Mouse (Mus musculus): ENCODE measurements around the gene Nek9. TPM values are rescaled to one million over a fixed set of nuclear protein-coding genes. Genes with fewer than 3 reads are reported as not detected.
A peak's percentile ranks its signal among the peaks of the same experiment; 100 is the strongest.

The Nek9 gene
- polyA plus RNA-seq, 1 experiment from 2014 or later: 13.2 TPM

DNA sequence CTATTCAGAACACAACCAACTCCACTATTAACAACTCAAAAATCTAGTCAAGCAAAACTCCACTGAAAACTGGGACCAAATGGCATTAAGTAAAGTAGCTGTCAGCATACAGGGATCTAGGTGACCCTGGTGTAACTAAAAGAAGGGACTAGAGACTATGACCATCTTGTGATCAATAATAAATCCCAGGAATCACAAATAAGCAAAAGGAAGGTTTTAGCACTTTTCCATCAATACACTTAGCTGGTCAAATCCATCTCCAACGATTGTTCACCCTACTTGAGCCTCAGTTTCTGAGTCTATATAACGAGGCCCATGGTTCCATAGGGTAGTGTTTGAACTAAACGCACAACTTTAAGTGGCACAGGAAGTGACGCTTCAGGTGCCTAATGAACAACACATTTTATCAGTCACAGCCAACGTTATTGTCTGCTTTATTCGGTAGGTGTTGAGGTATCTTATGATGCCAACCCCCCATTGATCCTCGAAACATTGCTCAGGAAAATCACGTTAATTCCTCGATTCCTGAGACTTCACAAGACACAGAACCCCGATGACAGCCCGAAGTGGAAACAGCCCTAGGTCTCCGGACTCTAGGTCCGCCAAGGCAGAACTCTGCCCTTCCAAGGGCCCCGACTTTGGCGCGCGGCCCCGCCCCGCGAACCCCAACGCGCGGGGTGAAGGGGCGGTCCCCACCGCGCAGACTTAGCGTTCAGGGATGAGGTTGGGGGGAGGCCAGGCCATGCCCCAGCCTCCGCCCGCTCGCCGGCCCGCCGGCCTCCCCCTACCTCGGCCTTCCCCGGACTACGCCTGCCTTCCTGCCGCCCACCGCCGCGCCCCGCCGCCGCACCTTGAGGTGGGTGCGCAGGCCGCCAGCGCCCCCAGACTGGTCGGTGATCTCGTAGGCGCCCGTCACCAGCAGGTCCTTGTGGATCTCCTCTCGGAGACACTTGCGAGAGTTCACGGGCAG is 34.7 kb upstream of the Nek9 start:
- peak overlapping the region; percentile 90 for H3K4me2 ChIP-seq (ENCODE audit: low read length)
- 1% methylated on average over 47 of the region's 53 CpGs for WGBS
- peaks cover 20% of the 10 kb centered on the region for H3K4me1 ChIP-seq (replicated peaks; ENCODE audit: control insufficient read depth, insufficient read depth, low read length)
- ATAC-seq: peak; percentile 57
- H3K9me3 ChIP-seq (ENCODE audit: control insufficient read depth, low read length): no peaks in the 10 kb centered on the region
- H3K27me3 ChIP-seq (replicated peaks; ENCODE audit: control insufficient read depth, insufficient read depth, low read length): no peaks in the 10 kb centered on the region
- H3K36me3 ChIP-seq (ENCODE audit: control insufficient read depth, insufficient read depth): no peaks in the 10 kb centered on the region
- H3K4me3 ChIP-seq (replicated peaks; ENCODE audit: low read length): peak overlapping the region; percentile 91
- peak overlapping the region; percentile 55 for H3K27ac ChIP-seq (ENCODE audit: low read length)
- H3K9ac ChIP-seq (replicated peaks; ENCODE audit: low read depth, low read length): peak overlapping the region; percentile 90

DNA sequence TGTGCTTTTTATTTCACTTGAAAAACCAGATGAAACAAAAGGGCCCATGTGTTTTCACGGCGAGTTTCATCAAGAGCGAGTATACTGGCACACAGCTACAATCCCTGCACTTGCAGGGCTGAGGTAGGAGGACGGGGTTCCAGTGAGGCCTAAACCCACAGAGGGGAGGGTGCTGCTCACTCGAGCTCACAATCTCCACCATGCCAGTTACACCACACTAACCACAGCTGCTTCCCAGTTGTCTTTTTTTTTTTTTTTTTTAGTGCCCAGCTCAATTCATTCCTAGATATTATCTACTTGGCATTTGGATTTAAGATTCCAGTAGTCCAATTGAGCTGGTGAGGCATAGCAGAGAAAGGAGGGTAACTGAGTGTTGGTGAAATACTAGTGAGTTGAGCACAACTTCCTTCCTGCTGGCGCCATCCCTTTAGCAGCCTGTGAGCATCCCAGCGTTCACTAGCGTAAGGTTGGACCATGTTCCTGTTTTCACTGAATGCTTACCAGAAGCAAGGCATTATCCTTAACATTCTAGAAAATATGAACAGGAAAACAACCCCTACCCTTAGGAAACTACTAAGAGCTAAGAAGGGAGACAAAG is 33.0 kb upstream of the Nek9 start:
- no peaks in the 10 kb centered on the region for H3K36me3 ChIP-seq (ENCODE audit: control insufficient read depth, insufficient read depth)
- H3K27ac ChIP-seq (ENCODE audit: low read length): no peak overlapping the region
- no peak for ATAC-seq
- H3K4me1 ChIP-seq (replicated peaks; ENCODE audit: control insufficient read depth, insufficient read depth, low read length): peaks cover 20% of the 10 kb centered on the region
- H3K4me2 ChIP-seq (ENCODE audit: low read length): no peak overlapping the region
- H3K27me3 ChIP-seq (replicated peaks; ENCODE audit: control insufficient read depth, insufficient read depth, low read length): no peaks in the 10 kb centered on the region
- no peak overlapping the region for H3K4me3 ChIP-seq (replicated peaks; ENCODE audit: low read length)
- H3K9me3 ChIP-seq (ENCODE audit: control insufficient read depth, low read length): no peaks in the 10 kb centered on the region
- WGBS: 77% methylated on average over 8 of the region's 8 CpGs
- no peak overlapping the region for H3K9ac ChIP-seq (replicated peaks; ENCODE audit: low read depth, low read length)

DNA sequence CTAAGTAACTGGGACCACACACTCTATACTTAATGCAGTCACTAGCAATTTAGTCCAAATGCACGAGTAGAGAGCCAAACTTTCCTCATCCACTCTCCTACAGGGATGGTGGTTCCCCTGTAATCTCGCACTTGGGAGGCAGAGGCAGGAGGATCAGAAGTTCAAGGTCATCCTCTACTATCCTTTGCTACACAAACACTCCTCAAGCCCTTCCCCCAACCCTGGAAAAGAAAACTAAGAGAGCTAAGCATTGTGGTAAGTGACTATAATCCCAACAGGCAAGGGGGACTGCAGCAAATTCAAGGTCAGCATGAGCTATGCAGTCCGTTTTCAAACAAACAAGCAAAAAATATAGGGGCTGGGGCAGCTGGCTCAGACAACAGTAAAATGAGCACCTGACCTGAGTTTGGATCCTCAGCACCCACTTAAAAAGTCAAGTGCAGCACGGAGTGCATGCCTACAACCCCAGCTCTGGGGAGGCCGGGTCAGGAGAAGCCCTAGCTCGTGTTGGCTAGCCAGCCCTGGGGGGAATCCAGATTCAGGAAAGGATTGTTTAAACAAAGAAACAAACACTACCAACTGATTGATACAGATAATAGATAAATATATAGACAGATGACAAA is 29.4 kb upstream of the Nek9 start:
- Histone ChIP-seq H3K4me3 (replicated peaks; ENCODE audit: low read length) (no peak overlapping the region), H3K9me3 (ENCODE audit: control insufficient read depth, low read length) (no peaks in the 10 kb centered on the region), H3K4me1 (replicated peaks; ENCODE audit: control insufficient read depth, insufficient read depth, low read length) (peaks cover 25% of the 10 kb centered on the region), H3K9ac (replicated peaks; ENCODE audit: low read depth, low read length) (no peak overlapping the region), H3K27ac (ENCODE audit: low read length) (no peak overlapping the region), H3K27me3 (replicated peaks; ENCODE audit: control insufficient read depth, insufficient read depth, low read length) (no peaks in the 10 kb centered on the region), H3K36me3 (ENCODE audit: control insufficient read depth, insufficient read depth) (no peaks in the 10 kb centered on the region), H3K4me2 (ENCODE audit: low read length) (no peak overlapping the region)
- WGBS: 88% methylated on average over 6 of the region's 6 CpGs
- ATAC-seq: no peak

DNA sequence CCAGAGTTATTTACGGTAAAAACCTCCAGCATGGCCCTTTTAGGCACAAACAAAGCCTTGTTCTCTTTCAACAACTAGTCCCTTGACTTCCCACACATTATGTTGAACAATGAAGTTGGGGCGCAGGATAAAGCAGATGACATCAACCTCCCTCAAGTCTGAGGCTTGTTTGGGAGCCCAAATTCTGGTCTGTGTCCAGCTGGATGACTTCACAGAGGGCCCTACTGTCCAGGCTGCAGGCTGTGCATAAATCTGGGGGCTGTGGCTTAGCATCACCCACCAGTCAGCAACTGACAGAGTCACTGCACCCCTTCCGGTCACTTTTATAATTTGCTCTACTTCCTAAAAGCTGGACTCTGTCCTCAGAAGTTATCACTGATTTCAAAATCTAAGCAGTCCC is 27.1 kb upstream of the Nek9 start:
- no peak overlapping the region for H3K27ac ChIP-seq (ENCODE audit: low read length)
- H3K4me2 ChIP-seq (ENCODE audit: low read length): no peak overlapping the region
- H3K27me3 ChIP-seq (replicated peaks; ENCODE audit: control insufficient read depth, insufficient read depth, low read length): no peaks in the 10 kb centered on the region
- no peaks in the 10 kb centered on the region for H3K9me3 ChIP-seq (ENCODE audit: control insufficient read depth, low read length)
- H3K36me3 ChIP-seq (ENCODE audit: control insufficient read depth, insufficient read depth): no peaks in the 10 kb centered on the region
- no peak overlapping the region for H3K9ac ChIP-seq (replicated peaks; ENCODE audit: low read depth, low read length)
- peaks cover 8% of the 10 kb centered on the region for H3K4me1 ChIP-seq (replicated peaks; ENCODE audit: control insufficient read depth, insufficient read depth, low read length)
- no peak; the same call in 1 of the 2 replicates for ATAC-seq
- WGBS: 41% methylated on average over 3 of the region's 3 CpGs
- no peak overlapping the region for H3K4me3 ChIP-seq (replicated peaks; ENCODE audit: low read length)

DNA sequence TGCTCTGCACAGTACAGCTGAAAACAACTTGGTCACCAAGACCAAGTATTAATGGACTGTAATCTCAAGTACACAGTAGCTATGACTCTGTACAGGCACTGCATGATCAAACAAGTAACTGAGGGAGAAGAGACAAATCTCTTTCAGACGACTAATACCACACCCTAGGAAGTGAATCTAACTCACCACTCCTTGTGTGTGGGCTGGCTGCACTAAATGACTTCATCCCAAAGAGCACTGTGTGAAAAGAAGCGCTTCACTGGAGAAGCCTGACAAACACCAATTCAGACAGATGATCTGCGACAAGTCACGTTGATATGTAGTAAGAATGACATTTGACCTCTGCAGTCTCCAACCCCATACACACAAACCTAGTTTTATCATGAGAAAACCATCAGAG is 23.3 kb upstream of the Nek9 start:
- no peaks in the 10 kb centered on the region for H3K27me3 ChIP-seq (replicated peaks; ENCODE audit: control insufficient read depth, insufficient read depth, low read length)
- no peak overlapping the region for H3K27ac ChIP-seq (ENCODE audit: low read length)
- H3K9ac ChIP-seq (replicated peaks; ENCODE audit: low read depth, low read length): no peak overlapping the region
- no peak for ATAC-seq
- H3K4me2 ChIP-seq (ENCODE audit: low read length): no peak overlapping the region
- WGBS: 85% methylated on average over 4 of the region's 4 CpGs
- peaks cover 8% of the 10 kb centered on the region for H3K4me1 ChIP-seq (replicated peaks; ENCODE audit: control insufficient read depth, insufficient read depth, low read length)
- H3K4me3 ChIP-seq (replicated peaks; ENCODE audit: low read length): no peak overlapping the region
- H3K36me3 ChIP-seq (ENCODE audit: control insufficient read depth, insufficient read depth): no peaks in the 10 kb centered on the region
- no peaks in the 10 kb centered on the region for H3K9me3 ChIP-seq (ENCODE audit: control insufficient read depth, low read length)

DNA sequence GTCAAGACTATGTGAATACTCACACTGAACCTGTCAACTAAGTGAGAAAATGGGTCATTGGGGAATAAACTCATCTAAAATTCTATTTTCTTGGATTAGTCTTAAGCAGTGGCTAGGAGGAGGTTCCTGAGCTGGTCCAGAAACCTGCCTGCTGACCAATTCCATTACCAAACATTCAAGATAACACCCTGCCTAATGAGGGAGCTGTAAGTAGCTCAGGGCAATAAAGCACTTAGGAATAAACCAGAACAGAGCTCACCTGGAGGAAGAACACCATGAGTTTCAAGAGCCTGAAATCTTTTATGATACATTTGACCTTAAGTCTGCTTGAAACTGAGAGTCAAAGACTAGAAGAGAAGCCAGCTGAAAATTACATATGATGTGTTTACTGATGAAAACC is 22.4 kb upstream of the Nek9 start:
- Histone ChIP-seq H3K9ac (replicated peaks; ENCODE audit: low read depth, low read length) (no peak overlapping the region), H3K4me3 (replicated peaks; ENCODE audit: low read length) (no peak overlapping the region), H3K36me3 (ENCODE audit: control insufficient read depth, insufficient read depth) (no peaks in the 10 kb centered on the region), H3K9me3 (ENCODE audit: control insufficient read depth, low read length) (no peaks in the 10 kb centered on the region), H3K27ac (ENCODE audit: low read length) (no peak overlapping the region), H3K4me1 (replicated peaks; ENCODE audit: control insufficient read depth, insufficient read depth, low read length) (peaks cover 8% of the 10 kb centered on the region), H3K27me3 (replicated peaks; ENCODE audit: control insufficient read depth, insufficient read depth, low read length) (no peaks in the 10 kb centered on the region), H3K4me2 (ENCODE audit: low read length) (no peak overlapping the region)
- ATAC-seq: no peak

DNA sequence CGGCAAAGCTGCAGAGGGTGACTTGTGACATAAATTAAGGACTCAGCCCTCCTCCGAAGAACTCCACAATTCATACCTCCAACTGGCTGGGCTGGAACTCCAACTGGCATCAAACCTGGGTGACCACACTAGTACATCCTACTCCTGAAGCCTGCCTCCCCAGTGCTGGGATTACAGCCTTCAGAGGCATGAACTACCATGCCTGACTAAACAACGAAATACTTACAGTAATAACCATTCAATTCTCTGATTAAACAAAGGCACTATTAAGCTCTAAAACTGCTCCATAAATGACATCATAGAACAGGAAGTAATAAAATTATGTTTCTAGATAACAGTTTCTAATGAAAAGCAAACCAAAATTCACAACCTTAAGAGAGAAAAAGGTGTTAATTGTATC is 22.0 kb upstream of the Nek9 start:
- no peaks in the 10 kb centered on the region for H3K27me3 ChIP-seq (replicated peaks; ENCODE audit: control insufficient read depth, insufficient read depth, low read length)
- no peak overlapping the region for H3K27ac ChIP-seq (ENCODE audit: low read length)
- 90% methylated on average over 3 of the region's 3 CpGs for WGBS
- no peak overlapping the region for H3K4me2 ChIP-seq (ENCODE audit: low read length)
- no peaks in the 10 kb centered on the region for H3K36me3 ChIP-seq (ENCODE audit: control insufficient read depth, insufficient read depth)
- no peak for ATAC-seq
- no peak overlapping the region for H3K9ac ChIP-seq (replicated peaks; ENCODE audit: low read depth, low read length)
- peaks cover 4% of the 10 kb centered on the region for H3K4me1 ChIP-seq (replicated peaks; ENCODE audit: control insufficient read depth, insufficient read depth, low read length)
- H3K9me3 ChIP-seq (ENCODE audit: control insufficient read depth, low read length): no peaks in the 10 kb centered on the region
- H3K4me3 ChIP-seq (replicated peaks; ENCODE audit: low read length): no peak overlapping the region

DNA sequence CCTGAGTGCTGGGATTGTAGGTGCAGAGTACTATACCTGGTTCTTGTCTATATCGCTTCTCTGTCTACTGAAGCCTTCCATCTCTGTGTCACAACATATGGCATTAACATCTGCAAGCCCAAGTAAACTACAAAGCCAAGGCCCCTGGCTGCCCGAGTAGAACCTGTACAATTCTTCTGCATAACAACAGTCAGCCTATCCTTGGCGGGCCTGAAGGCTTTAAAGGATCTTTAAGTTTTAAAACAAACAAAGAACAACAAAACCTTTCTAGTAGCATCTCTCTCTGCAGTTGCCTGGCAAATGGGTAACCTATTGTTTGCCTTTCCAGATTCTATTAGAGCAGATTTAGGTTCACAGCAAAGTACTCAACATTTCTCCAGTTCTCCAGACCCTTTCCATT is 14.9 kb upstream of the Nek9 start:
- H3K4me2 ChIP-seq (ENCODE audit: low read length): no peak overlapping the region
- no peaks in the 10 kb centered on the region for H3K9me3 ChIP-seq (ENCODE audit: control insufficient read depth, low read length)
- H3K27me3 ChIP-seq (replicated peaks; ENCODE audit: control insufficient read depth, insufficient read depth, low read length): no peaks in the 10 kb centered on the region
- no peak for ATAC-seq
- no peak overlapping the region for H3K9ac ChIP-seq (replicated peaks; ENCODE audit: low read depth, low read length)
- H3K27ac ChIP-seq (ENCODE audit: low read length): no peak overlapping the region
- H3K4me1 ChIP-seq (replicated peaks; ENCODE audit: control insufficient read depth, insufficient read depth, low read length): peaks cover 3% of the 10 kb centered on the region; the same call in 1 of the 2 replicates
- 92% methylated on average over 3 of the region's 3 CpGs for WGBS
- peaks cover 11% of the 10 kb centered on the region for H3K36me3 ChIP-seq (ENCODE audit: control insufficient read depth, insufficient read depth)
- H3K4me3 ChIP-seq (replicated peaks; ENCODE audit: low read length): no peak overlapping the region
